Mouse (Mus musculus): ENCODE data around the gene Irf2bp2.

The Irf2bp2 gene

DNA sequence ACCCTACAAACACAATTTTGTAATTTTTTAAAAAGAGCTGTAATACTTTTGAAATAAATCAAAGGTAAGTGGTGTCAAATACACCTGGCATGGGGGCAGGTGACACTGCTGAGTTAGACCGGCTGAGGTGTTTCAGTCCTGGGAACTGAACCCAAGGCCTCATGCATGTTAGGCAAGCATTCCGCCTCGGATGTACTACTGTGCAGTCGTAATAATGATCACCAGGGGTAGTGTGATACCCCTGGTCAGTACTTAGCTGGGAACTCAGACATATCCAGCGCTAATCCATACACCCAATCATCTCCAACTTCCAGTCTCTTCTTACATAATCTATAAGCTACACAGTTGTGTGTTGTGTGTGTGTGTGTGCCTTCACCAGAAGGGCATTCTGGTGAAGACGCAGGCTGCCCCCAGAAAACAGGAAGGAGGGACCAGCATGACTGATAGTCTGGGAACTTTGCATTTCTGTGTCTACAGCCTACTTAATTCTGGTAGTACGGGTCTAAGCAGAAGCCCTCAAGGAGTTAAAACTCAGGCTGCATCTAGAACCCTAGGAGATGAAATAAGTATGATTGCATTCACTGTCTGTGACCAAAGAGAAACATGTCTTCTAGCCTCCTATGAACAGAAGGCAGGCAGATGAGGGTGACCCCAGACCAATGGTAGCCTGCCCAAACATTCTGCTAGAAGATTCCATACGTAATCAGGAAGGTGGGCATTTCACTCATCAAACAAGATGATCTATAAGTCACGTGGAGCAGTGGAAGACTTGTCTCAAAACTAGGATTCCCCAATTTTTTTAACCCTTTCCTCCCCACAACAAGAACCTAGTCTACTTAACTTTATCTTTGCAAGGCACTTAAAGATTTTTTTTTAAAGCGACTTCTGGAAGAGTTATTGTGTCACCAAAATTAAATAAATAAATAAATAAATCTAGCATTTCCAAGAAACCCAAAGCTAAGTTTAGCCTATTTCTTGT, 6.9 kb downstream of the Irf2bp2 start:
- DNase-seq (ENCODE audit: low spot score in 2 of 2) = no peak

DNA sequence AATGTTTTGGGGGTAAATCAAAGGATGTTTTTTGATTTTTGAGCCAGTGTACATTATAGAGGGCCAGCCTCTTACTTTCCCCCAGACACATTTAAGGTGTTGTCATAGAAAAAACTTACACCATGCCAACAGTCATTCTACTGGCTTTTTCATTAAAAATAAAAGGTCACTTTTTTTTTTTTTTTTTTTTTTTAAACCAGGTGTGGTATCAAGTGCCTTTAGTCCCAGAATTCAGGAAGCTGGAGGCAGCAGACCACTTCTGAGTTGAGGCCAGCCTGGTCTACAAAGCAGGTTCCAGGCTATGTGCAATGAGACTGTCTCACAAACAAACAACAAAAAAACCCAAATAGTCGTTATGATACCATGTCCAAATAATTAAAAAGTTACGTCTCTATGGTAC, 7.7 kb downstream of the Irf2bp2 start:
- no peak for DNase-seq (ENCODE audit: low spot score in 2 of 2)

GRCm38 (mm10) chr8:126585561-126586031, 8.2 kb downstream of the Irf2bp2 start:
- DNase-seq (ENCODE audit: low spot score in 2 of 2) = peak in 1 of 2 experiments; percentile 46

DNA sequence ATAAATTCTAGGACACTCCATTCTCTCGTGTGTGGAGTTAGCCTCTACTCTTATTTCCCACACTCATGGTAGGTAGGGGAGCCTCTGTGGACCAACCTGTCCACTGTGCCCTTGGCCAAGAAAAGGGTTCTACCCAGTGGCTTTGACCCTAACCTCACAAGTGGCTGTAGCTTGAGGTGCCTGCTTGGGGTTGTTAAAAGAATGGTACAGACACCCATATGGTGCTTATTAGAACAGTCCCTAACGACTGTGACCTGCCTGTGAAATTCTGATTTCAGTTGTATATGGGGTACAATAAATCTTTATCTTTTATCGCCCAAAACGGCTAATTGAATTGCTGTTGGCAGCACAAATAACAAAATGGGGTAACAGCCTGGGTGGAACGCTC, 8.9 kb downstream of the Irf2bp2 start:
- no peak for DNase-seq (ENCODE audit: low spot score in 2 of 2)

DNA sequence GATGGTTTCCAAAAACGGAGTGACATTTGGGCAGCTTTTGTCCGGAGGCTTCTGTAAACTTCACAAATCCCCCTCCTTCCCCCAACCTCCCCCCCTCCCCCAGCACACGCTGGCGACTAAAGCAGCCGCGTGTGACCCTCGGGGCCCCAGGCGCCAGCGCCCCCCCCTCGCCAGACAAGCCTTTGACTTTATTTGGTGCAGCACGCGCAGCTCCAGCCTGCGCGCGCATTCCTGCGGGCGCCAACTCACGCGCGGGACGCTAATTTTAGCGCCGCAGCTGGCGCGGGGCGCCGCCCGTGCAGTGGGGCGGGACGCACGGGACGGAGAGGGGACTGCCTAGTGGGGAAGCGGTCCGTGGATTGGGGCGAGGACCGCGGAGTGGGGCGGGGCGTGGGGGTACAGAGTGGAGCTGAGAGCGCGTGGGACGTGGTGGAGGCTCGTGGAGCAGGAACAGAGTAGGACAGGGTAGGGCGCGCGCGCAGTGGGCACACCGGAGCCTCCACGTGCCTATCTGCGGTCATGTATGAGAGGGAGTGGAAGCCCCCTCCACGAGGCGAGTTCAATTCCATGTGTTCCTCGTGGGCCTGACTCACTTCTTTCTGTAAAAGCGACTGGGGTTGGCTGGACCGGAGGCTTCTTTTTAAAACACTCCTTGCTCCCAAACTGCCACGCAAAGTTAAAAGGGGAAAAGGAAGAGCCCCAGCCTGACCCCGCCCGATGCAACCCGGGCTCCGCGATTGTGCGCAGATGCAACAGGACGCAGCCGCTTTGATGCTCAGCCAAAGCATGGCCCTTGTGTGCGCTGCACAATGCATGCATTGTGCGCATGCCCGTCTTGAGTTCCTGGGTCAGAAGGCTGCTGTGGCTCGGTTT, 9.6 kb downstream of the Irf2bp2 start:
- DNase-seq (ENCODE audit: low spot score in 2 of 2) = peak; percentile 82 to 86

DNA sequence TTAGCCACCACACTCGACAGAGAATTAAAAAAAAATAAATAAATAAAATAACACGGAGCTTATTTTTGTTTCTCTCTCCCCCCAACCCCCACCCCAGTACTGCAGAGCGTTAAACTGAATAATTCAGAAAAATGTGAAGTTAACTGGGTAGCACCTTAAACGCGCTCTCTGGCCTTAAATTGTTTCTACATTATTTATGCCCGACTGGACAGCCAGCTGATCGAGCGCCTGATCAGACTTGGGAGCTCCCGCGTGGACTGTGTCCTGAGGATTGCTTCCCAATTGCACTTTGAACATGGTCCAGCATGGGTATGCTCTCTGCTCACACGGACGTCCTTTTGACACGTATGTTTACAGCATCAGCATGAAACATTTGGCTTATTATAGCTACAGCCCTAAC, 10.3 kb downstream of the Irf2bp2 start:
- peak in 1 of 2 experiments; percentile 44 for DNase-seq (ENCODE audit: low spot score in 2 of 2)

DNA sequence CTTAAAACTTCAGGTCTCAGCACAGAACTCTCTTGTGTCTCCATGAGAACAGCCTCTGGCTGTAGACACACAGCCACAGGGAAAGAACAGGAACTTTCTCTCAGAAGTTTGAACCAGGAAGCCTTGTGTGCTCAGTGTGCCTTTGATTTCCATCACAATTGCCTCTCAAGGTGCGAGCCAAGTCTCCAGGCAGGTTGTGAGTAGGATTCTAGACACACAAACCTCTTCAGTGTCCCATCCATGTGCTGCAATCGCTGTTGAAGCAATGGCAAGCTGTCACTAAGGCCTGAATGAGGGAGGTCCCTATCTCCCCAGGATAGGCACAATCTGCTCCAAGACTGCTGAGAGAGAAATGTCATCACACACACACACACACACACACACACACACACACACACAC, 10.8 kb downstream of the Irf2bp2 start:
- no peak for DNase-seq (ENCODE audit: low spot score in 2 of 2)

GRCm38 (mm10) chr8:126582509-126582908, 11.3 kb downstream of the Irf2bp2 start:
- peak in 1 of 2 experiments; percentile 74 for DNase-seq (ENCODE audit: low spot score in 2 of 2)

- no peak for DNase-seq (ENCODE audit: low spot score in 2 of 2)
Observed at GRCm38 (mm10) chr8:126581662-126582061, 12.1 kb downstream of the Irf2bp2 start.

GRCm38 (mm10) chr8:126580826-126581225, 13.0 kb downstream of the Irf2bp2 start:
- no peak for DNase-seq (ENCODE audit: low spot score in 2 of 2)

GRCm38 (mm10) chr8:126580086-126580485, 13.7 kb downstream of the Irf2bp2 start:
- DNase-seq (ENCODE audit: low spot score in 2 of 2) = no peak

GRCm38 (mm10) chr8:126578641-126579040, 15.1 kb downstream of the Irf2bp2 start:
- no peak for DNase-seq (ENCODE audit: low spot score in 2 of 2)

- DNase-seq (ENCODE audit: low spot score in 2 of 2) = no peak
Observed at GRCm38 (mm10) chr8:126576919-126577318, 16.9 kb downstream of the Irf2bp2 start.

DNA sequence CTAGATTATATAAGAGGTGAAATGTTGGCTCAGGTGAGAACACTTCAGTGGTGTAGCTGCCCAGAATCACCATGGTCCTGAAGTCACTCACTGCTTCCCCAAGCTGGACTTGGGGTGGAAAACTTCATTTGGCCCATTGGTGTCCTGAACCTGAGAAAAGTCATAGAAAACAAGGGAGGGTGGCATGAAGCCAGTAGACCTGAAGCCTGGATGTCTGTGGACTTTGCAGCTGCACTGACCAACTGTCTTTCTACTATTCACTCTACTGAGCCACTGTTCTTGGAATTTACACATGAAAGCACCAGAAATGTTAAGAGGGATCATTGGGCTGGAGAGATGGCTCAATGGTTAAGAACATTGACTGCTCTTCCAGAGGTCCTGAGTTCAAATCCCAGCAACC, 17.7 kb downstream of the Irf2bp2 start:
- no peak for DNase-seq (ENCODE audit: low spot score in 2 of 2)

DNA sequence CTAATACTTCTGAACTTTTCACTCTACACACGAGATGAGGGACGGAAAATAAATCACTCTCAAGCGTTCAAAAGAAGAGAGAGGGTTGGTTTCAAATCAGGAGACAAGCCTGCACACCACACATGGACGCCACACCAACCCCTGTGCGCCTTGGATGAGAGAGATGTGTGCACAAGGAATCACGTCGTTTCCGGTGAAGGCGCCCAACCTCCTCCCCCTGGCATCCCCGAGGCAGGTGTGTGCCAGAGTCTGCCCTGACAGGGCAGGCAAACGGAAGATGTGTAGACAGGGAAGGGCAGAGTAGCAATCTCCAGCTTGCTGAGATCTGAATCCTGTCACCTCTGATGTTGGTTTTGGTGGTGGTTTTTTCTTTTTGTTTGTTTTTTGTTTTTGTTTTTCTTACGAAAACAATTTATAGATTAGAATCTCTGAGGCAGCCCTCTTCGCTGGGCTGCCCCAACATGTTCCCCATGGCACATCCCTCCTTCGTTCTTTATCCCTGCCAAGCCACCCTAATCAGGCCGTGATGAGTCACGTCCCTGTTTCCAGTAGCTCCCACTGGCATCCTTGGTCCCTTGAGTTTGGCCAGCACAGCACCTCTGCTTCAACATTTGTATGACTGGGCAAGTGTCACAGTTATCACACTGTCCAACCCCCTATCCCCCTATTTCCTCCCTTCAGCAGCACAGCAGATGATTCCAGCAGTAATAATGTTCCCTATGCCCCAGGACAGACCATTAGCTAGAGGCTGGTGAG, 18.7 kb downstream of the Irf2bp2 start:
- no peak for DNase-seq (ENCODE audit: low spot score in 2 of 2)

GRCm38 (mm10) chr8:126573878-126574277, 19.9 kb downstream of the Irf2bp2 start:
- no peak for DNase-seq (ENCODE audit: low spot score in 2 of 2)

- no peak for DNase-seq (ENCODE audit: low spot score in 2 of 2)
Observed at GRCm38 (mm10) chr8:126573079-126573694, 20.6 kb downstream of the Irf2bp2 start.

DNA sequence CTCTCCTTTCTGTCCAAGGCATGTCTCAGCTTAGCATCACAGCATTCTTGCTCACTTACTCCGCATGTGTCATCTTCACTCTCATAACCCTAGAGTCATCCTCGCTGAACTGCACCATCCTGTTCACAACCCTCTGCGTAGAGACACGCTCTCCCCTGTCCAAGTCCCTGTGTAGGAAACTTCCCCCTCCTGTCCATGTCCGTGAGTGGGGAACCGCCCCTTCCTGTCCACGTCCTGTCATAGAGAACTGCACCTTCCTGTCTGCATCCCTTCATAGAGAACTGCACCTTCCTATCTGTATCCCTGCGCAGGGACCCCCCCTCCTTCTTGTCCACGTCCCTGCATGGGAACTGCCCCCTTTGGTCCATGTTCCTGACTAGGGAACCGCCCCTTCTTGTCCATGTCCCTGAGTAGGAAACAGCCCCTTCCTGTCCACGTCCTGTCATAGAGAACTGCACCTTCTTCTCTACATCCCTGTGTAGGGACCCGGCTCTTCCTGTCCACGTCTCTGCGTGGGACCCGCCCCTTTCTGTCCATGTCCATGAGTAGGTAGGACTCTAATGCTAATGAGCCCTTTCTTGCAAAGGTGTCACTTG, 22.6 kb downstream of the Irf2bp2 start:
- no peak for DNase-seq (ENCODE audit: low spot score in 2 of 2)

- DNase-seq (ENCODE audit: low spot score in 2 of 2) = no peak
Observed at GRCm38 (mm10) chr8:126570521-126571040, 23.2 kb downstream of the Irf2bp2 start.

DNA sequence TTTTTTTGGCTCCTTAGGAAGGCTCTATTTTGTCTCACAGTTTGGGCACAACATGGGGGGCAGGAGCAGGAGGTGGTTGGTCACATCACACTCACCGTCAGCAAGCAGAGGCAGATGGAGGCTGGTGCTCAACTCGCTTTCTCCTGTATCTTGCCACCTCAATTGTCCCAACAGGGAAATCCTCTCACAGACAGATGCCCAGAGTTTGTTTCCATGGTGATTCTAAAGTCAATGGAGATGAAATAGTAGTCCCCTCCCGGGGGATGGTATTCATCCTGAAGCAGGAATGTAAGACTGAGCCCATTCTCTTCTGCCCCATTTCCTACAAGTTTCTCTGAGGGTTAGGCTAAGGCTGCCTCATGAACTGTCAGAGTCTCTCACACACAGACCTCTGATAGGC, 23.7 kb downstream of the Irf2bp2 start:
- DNase-seq (ENCODE audit: low spot score in 2 of 2) = no peak

- no peak for DNase-seq (ENCODE audit: low spot score in 2 of 2)
Observed at GRCm38 (mm10) chr8:126569638-126570037, 24.1 kb downstream of the Irf2bp2 start.
